Mouse (Mus musculus): ENCODE measurements around the gene Tbrg4. TPM values are rescaled to one million over a fixed set of nuclear protein-coding genes. Genes with fewer than 3 reads are reported as not detected.
"Not testable (repeated sequence)": the region's sequence is repeated elsewhere in the genome, so short reads cannot be mapped to it uniquely, and the experiment has no call there.

The Tbrg4 gene
- polyA plus RNA-seq (2016; fragmentation: Nextera tagmentation; extraction: Ambion mirVana) = 70.3 and 85.2 TPM in 2 replicates

- H3K4me1 ChIP-seq = peaks cover 27% of the 10 kb centered on the region
- H3K27ac ChIP-seq = peak within 1 kb of the TSS; percentile 94
- whole genome bisulfite sequencing = under 1% methylated on average over 66 of the region's 66 CpGs
- H3K9me3 ChIP-seq (replicated peaks) = no peaks in the 10 kb centered on the region
- peak; percentile 96 for DNase-seq (ENCODE audit: low spot score)
- H3K36me3 ChIP-seq = peaks cover 40% of the 10 kb centered on the region
- H3K4me3 ChIP-seq = peak within 1 kb of the TSS; percentile 75
- H3K27me3 ChIP-seq (ENCODE audit: low read depth, poor library complexity, severe bottlenecking) = no peaks in the 10 kb centered on the region
Observed at GRCm38 (mm10) chr11:6625478-6626387, at the start of gene Tbrg4. Gene Tbrg4 (minus strand): TSS chr11:6626067.

- no peaks in the 10 kb centered on the region for H3K36me3 ChIP-seq
- no peak overlapping the region for H3K4me3 ChIP-seq
- H3K4me1 ChIP-seq = peaks cover 8% of the 10 kb centered on the region
- H3K9me3 ChIP-seq (replicated peaks) = no peaks in the 10 kb centered on the region
- DNase-seq (ENCODE audit: low spot score) = no peak
- H3K27me3 ChIP-seq (ENCODE audit: low read depth, poor library complexity, severe bottlenecking) = no peaks in the 10 kb centered on the region
- no peak overlapping the region for H3K27ac ChIP-seq
- WGBS = 63% methylated on average over 7 of the region's 7 CpGs
Observed at GRCm38 (mm10) chr11:6675402-6675801, 49.5 kb upstream of the Tbrg4 start.

- no peaks in the 10 kb centered on the region for H3K27me3 ChIP-seq (ENCODE audit: low read depth, poor library complexity, severe bottlenecking)
- DNase-seq (ENCODE audit: low spot score) = no peak
- no peaks in the 10 kb centered on the region for H3K36me3 ChIP-seq
- peaks cover under 1% of the 10 kb centered on the region; the same call in 1 of the 2 replicates for H3K4me1 ChIP-seq
- no peaks in the 10 kb centered on the region for H3K9me3 ChIP-seq (replicated peaks)
- WGBS = 91% methylated on average over 9 of the region's 9 CpGs
- no peak overlapping the region for H3K4me3 ChIP-seq
- no peak overlapping the region for H3K27ac ChIP-seq
Observed at GRCm38 (mm10) chr11:6674701-6675100, 48.8 kb upstream of the Tbrg4 start.

- Histone ChIP-seq H3K36me3 (no peaks in the 10 kb centered on the region), H3K9me3 (replicated peaks) (no peaks in the 10 kb centered on the region), H3K4me1 (no peaks in the 10 kb centered on the region), H3K27ac (no peak overlapping the region), H3K27me3 (ENCODE audit: low read depth, poor library complexity, severe bottlenecking) (no peaks in the 10 kb centered on the region), H3K4me3 (no peak overlapping the region)
- DNase-seq (ENCODE audit: low spot score) = no peak
- WGBS = 86% methylated on average over 4 of the region's 4 CpGs
Observed at GRCm38 (mm10) chr11:6670826-6671225, 45.0 kb upstream of the Tbrg4 start.

- no peak overlapping the region for H3K4me3 ChIP-seq
- 42% methylated on average over 2 of the region's 2 CpGs for whole genome bisulfite sequencing
- no peaks in the 10 kb centered on the region for H3K9me3 ChIP-seq (replicated peaks)
- no peaks in the 10 kb centered on the region for H3K27me3 ChIP-seq (ENCODE audit: low read depth, poor library complexity, severe bottlenecking)
- H3K4me1 ChIP-seq = no peaks in the 10 kb centered on the region
- H3K27ac ChIP-seq = no peak overlapping the region
- no peak for DNase-seq (ENCODE audit: low spot score)
- no peaks in the 10 kb centered on the region for H3K36me3 ChIP-seq
Observed at GRCm38 (mm10) chr11:6670044-6670443, 44.2 kb upstream of the Tbrg4 start.

GRCm38 (mm10) chr11:6669041-6669440 lies 43.2 kb upstream of the Tbrg4 start:
- H3K36me3 ChIP-seq = no peaks in the 10 kb centered on the region
- no peaks in the 10 kb centered on the region for H3K9me3 ChIP-seq (replicated peaks)
- no peak for DNase-seq (ENCODE audit: low spot score)
- no peaks in the 10 kb centered on the region for H3K4me1 ChIP-seq
- no peak overlapping the region for H3K4me3 ChIP-seq
- H3K27me3 ChIP-seq (ENCODE audit: low read depth, poor library complexity, severe bottlenecking) = no peaks in the 10 kb centered on the region
- H3K27ac ChIP-seq = no peak overlapping the region
- WGBS = 77% methylated on average over 9 of the region's 9 CpGs

GRCm38 (mm10) chr11:6666634-6667033 lies 40.8 kb upstream of the Tbrg4 start:
- H3K27me3 ChIP-seq (ENCODE audit: low read depth, poor library complexity, severe bottlenecking) = no peaks in the 10 kb centered on the region
- no peak overlapping the region for H3K27ac ChIP-seq
- no peak for DNase-seq (ENCODE audit: low spot score)
- no peak overlapping the region for H3K4me3 ChIP-seq
- WGBS = 78% methylated on average over 2 of the region's 2 CpGs
- no peaks in the 10 kb centered on the region for H3K4me1 ChIP-seq
- H3K36me3 ChIP-seq = no peaks in the 10 kb centered on the region
- H3K9me3 ChIP-seq (replicated peaks) = no peaks in the 10 kb centered on the region

- no peak overlapping the region for H3K27ac ChIP-seq
- H3K4me3 ChIP-seq = no peak overlapping the region
- no peak for DNase-seq (ENCODE audit: low spot score)
- no peaks in the 10 kb centered on the region for H3K9me3 ChIP-seq (replicated peaks)
- H3K36me3 ChIP-seq = no peaks in the 10 kb centered on the region
- H3K4me1 ChIP-seq = peaks cover 12% of the 10 kb centered on the region
- 0 out of 2 replicates have a peak, but pooled peaks cover 6% of the 10 kb centered on the region for H3K27me3 ChIP-seq (ENCODE audit: low read depth, poor library complexity, severe bottlenecking)
- WGBS = 85% methylated on average over 14 of the region's 14 CpGs
Observed at GRCm38 (mm10) chr11:6661206-6661605, 35.3 kb upstream of the Tbrg4 start.

GRCm38 (mm10) chr11:6658271-6658670 lies 32.4 kb upstream of the Tbrg4 start, which contains the start of gene Ramp3:
Gene Ramp3 (plus strand): TSS chr11:6658521.
- peak; percentile 82 for DNase-seq (ENCODE audit: low spot score)
- peaks cover 12% of the 10 kb centered on the region for H3K4me1 ChIP-seq
- no peaks in the 10 kb centered on the region for H3K9me3 ChIP-seq (replicated peaks)
- H3K27me3 ChIP-seq (ENCODE audit: low read depth, poor library complexity, severe bottlenecking) = 0 out of 2 replicates have a peak, but pooled peaks cover 6% of the 10 kb centered on the region
- no peaks in the 10 kb centered on the region for H3K36me3 ChIP-seq
- H3K27ac ChIP-seq = peak within 1 kb of the TSS; percentile 5; the same call in 1 of the 2 replicates
- H3K4me3 ChIP-seq = peak within 1 kb of the TSS; percentile 53
- under 1% methylated on average over 18 of the region's 18 CpGs for WGBS

- Histone ChIP-seq H3K9me3 (replicated peaks) (no peaks in the 10 kb centered on the region), H3K36me3 (no peaks in the 10 kb centered on the region), H3K4me1 (peaks cover 12% of the 10 kb centered on the region), H3K4me3 (no peak overlapping the region), H3K27me3 (ENCODE audit: low read depth, poor library complexity, severe bottlenecking) (0 out of 2 replicates have a peak, but pooled peaks cover 6% of the 10 kb centered on the region), H3K27ac (no peak overlapping the region)
- WGBS = 3% methylated on average over 2 of the region's 2 CpGs
- DNase-seq (ENCODE audit: low spot score) = peak; percentile 88
Observed at GRCm38 (mm10) chr11:6654903-6655302, 29.0 kb upstream of the Tbrg4 start.

- H3K27me3 ChIP-seq (ENCODE audit: low read depth, poor library complexity, severe bottlenecking); H3K4me3 ChIP-seq; H3K36me3 ChIP-seq; DNase-seq (ENCODE audit: low spot score); H3K9me3 ChIP-seq (replicated peaks); H3K27ac ChIP-seq; H3K4me1 ChIP-seq: not testable (repeated sequence)
- 90% methylated on average over 3 of the region's 3 CpGs for WGBS
Observed at GRCm38 (mm10) chr11:6652978-6653377, 27.1 kb upstream of the Tbrg4 start.

- Histone ChIP-seq H3K27me3 (ENCODE audit: low read depth, poor library complexity, severe bottlenecking) (no peaks in the 10 kb centered on the region), H3K27ac (no peak overlapping the region), H3K9me3 (replicated peaks) (no peaks in the 10 kb centered on the region), H3K4me3 (no peak overlapping the region), H3K4me1 (no peaks in the 10 kb centered on the region), H3K36me3 (no peaks in the 10 kb centered on the region)
- DNase-seq (ENCODE audit: low spot score) = no peak
- WGBS = 68% methylated on average over 7 of the region's 7 CpGs
Observed at GRCm38 (mm10) chr11:6650519-6650918, 24.7 kb upstream of the Tbrg4 start.

Measured in limb, embryonic 10.5 days (tissue).